Mouse (Mus musculus): Measurements from ENCODE around the gene Usp6nl. TPM values are rescaled to one million over a fixed set of nuclear protein-coding genes. Genes with fewer than 3 reads are reported as not detected.

Gene Usp6nl
- polyA plus RNA-seq, 1 experiment from 2014 or later: 13.6 TPM

DNA sequence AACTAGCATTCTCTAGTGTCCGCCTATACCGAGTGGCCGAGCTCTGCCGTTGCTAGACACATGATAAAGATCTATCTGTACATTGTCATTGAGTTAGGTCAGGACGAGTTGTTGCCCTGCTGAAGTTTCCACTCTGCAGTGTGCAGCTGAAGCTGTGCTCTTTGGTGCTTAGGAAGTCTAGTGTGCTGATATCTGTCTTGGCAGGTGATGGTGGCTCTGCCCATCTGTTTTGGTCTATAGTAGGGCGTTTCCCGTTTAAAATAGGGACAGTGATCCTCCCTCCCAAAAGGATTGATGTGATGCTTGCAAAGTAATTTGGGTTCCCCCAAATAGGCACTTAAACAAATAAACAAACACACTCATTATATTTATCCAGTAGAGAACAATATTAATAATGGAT is 82.2 kb downstream of the Usp6nl start:
- 67% methylated on average over 7 of the region's 7 CpGs for WGBS
- Histone ChIP-seq H3K27me3 (replicated peaks) (no peaks in the 10 kb centered on the region), H3K27ac (no peak overlapping the region), H3K36me3 (no peaks in the 10 kb centered on the region; the same call in 1 of the 2 replicates), H3K9ac (no peak overlapping the region), H3K9me3 (no peaks in the 10 kb centered on the region), H3K4me3 (no peak overlapping the region), H3K4me2 (replicated peaks) (no peak overlapping the region), H3K4me1 (peaks cover 31% of the 10 kb centered on the region)
- no peak for ATAC-seq (ENCODE audit: low FRiP score, low read depth)

DNA sequence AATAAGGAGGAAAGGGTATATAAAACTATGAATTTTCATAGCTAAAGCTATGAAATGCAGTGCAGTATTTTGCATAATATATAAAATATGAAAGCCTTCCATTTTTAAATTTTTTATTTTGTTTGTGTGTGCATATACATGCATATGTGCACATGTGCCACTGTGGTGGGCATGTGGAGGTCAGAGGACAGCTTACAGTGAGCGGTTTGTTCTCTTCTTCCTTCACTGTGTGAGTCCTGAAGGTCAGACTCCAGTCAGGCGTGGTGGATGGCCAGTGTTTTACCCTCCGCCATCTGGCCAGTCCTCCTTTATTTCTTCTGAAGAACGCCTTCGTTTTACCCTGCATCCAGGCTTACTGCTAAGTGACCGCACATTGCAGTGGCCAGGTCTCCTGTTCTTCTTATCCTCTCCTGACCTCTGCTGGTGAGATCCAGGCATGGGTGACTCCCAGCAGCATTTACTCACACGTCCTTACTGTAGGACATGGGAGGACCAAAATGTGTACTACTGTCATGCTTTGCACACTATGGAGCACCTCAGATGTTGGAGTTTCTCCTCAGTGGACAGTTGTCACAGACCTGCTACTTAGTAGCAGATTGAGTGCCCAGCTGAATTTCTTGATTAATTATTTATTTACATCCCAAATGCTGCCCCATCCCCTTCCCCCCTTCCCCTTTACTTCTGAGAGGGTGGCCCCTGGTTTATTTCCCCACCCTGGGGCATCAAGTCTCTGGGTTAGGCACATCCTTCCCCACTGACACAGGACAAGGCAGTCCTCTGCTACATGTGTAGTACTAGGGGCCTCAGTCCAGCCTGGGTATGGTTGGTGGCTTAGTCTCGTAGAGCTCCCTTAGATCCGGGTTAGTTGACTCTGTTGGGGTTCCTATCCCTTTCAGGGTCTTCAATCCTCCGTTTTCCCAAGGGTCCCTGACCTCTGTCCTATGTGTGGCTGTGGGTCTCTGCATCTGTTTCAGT is 82.9 kb downstream of the Usp6nl start:
- Histone ChIP-seq H3K4me2 (replicated peaks) (no peak overlapping the region), H3K9ac (no peak overlapping the region), H3K27me3 (replicated peaks) (no peaks in the 10 kb centered on the region), H3K9me3 (no peaks in the 10 kb centered on the region), H3K4me3 (no peak overlapping the region), H3K4me1 (peaks cover 31% of the 10 kb centered on the region), H3K36me3 (peaks cover 4% of the 10 kb centered on the region; the same call in 1 of the 2 replicates), H3K27ac (no peak overlapping the region)
- WGBS: 28% methylated on average over 10 of the region's 10 CpGs
- ATAC-seq (ENCODE audit: low FRiP score, low read depth): peak; percentile 82

DNA sequence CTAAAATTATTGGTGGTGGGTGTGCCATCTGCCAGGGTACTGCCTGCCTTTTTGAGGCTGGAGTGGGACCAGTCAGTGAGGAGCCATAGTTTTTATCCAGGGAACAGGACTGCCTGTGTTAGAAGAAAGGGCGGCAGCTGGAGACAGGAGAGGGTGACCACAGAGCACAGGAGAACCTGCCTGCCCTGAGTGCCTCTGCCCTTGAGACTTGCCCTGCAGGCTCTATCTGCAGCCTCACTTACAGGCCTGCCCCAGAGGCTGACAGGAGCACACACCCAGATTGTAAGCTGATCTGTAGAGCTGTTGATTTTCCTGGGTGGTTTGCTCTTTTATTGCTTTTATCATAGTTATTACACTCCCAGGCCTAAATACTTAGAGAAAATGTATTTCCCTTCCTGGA is 85.2 kb downstream of the Usp6nl start:
- no peak for ATAC-seq (ENCODE audit: low FRiP score, low read depth)
- Histone ChIP-seq H3K4me3 (no peak overlapping the region), H3K27me3 (replicated peaks) (no peaks in the 10 kb centered on the region), H3K27ac (no peak overlapping the region), H3K4me2 (replicated peaks) (no peak overlapping the region), H3K4me1 (peaks cover 31% of the 10 kb centered on the region), H3K9me3 (no peaks in the 10 kb centered on the region), H3K9ac (no peak overlapping the region), H3K36me3 (peaks cover 4% of the 10 kb centered on the region; the same call in 1 of the 2 replicates)
- 60% methylated on average over 1 of the region's 1 CpGs for WGBS

DNA sequence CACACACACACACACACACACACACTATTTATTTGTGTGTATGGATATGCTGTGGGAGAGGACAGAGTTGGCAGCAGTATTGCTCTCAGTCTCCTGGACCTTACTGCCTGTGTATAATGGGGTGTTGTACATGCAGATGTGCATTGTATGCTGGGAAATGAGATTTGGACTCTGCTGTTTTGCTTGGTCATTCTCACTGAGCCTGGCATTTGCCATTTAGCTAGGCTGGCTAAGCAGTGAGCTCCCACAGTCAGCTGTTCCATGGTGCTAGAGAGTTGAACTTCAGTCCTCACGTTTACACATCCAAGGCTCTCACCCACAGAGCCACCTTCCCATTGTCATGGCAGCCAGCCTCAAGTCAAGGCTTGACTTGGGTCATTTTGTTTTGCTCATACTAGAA is 90.2 kb downstream of the Usp6nl start:
- Histone ChIP-seq H3K4me3 (no peak overlapping the region), H3K4me1 (peaks cover 7% of the 10 kb centered on the region), H3K27ac (no peak overlapping the region), H3K27me3 (replicated peaks) (no peaks in the 10 kb centered on the region), H3K9ac (no peak overlapping the region), H3K4me2 (replicated peaks) (no peak overlapping the region), H3K9me3 (no peaks in the 10 kb centered on the region), H3K36me3 (peaks cover 8% of the 10 kb centered on the region; the same call in 1 of the 2 replicates)
- ATAC-seq (ENCODE audit: low FRiP score, low read depth): no peak
- 73% methylated on average over 1 of the region's 1 CpGs for WGBS

DNA sequence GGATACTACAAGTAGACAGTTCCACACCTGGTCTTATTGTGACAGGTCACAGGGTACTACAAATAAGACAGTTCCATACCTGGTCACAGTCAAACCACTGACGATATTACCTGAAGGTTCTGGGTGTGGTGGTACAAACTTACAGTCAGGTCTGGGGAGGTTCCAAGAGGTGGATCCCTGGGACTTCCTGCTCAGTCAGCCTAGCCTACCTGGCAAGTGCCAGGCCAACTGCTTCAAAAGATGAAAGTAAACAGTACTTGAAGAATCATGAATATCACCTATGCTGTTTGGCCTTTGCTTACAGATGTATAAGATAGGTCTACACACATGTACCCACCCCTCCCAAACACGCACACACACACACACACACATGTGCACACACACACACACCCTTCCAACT is 91.3 kb downstream of the Usp6nl start:
- WGBS: 92% methylated on average over 2 of the region's 2 CpGs
- no peak overlapping the region for H3K4me2 ChIP-seq (replicated peaks)
- no peaks in the 10 kb centered on the region for H3K9me3 ChIP-seq
- H3K4me3 ChIP-seq: no peak overlapping the region
- peaks cover 8% of the 10 kb centered on the region; the same call in 1 of the 2 replicates for H3K36me3 ChIP-seq
- H3K9ac ChIP-seq: no peak overlapping the region
- peaks cover 5% of the 10 kb centered on the region; the same call in 1 of the 2 replicates for H3K4me1 ChIP-seq
- ATAC-seq (ENCODE audit: low FRiP score, low read depth): no peak
- no peak overlapping the region for H3K27ac ChIP-seq
- no peaks in the 10 kb centered on the region for H3K27me3 ChIP-seq (replicated peaks)

DNA sequence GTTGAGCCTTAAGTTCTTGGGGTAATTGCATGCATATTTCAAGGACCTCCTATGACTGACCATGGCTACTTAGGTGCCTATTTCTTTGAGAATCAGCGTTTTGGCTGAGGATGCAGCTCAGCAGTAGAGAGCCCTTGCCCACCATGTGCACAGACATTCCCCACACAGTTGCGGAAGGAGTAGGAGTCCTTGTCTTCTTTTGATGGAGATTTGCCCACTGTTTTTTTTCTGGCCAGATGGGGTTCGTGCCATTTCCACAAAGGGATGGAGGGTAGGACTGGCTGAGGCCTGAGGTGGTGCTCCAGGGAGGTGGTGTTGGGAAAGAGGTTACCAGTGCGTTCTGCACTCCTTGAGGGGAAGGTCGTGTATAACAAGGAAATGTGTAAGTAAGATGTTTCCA is 91.9 kb downstream of the Usp6nl start:
- H3K9ac ChIP-seq: no peak overlapping the region
- ATAC-seq (ENCODE audit: low FRiP score, low read depth): no peak
- no peaks in the 10 kb centered on the region for H3K27me3 ChIP-seq (replicated peaks)
- no peaks in the 10 kb centered on the region for H3K9me3 ChIP-seq
- WGBS: 93% methylated on average over 5 of the region's 5 CpGs
- H3K36me3 ChIP-seq: peaks cover 8% of the 10 kb centered on the region; the same call in 1 of the 2 replicates
- H3K4me1 ChIP-seq: no peaks in the 10 kb centered on the region
- H3K4me3 ChIP-seq: no peak overlapping the region
- H3K27ac ChIP-seq: no peak overlapping the region
- H3K4me2 ChIP-seq (replicated peaks): no peak overlapping the region

DNA sequence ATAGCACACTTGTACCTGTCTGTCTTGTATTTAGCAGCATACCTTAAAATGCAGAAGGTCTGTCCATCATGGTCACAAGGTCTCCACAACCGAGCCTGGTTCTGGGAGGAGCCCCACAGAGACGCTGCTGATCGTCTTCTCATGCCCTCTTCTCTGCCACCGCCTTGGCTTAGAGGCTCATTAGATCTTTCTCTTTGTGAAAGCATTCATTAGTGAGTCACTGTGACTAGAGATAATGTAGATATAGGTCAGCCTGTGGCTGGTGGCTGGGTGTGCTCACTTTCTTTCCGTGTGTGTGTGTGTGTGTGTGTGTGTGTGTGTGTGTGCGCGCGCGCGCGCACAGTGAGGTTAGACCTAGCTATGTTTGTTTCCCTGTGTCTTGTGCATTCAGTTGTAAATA is 94.7 kb downstream of the Usp6nl start:
- H3K4me2 ChIP-seq (replicated peaks): no peak overlapping the region
- H3K27ac ChIP-seq: no peak overlapping the region
- 88% methylated on average over 11 of the region's 11 CpGs for WGBS
- no peak overlapping the region for H3K4me3 ChIP-seq
- ATAC-seq (ENCODE audit: low FRiP score, low read depth): no peak
- no peaks in the 10 kb centered on the region for H3K4me1 ChIP-seq
- no peaks in the 10 kb centered on the region for H3K27me3 ChIP-seq (replicated peaks)
- H3K36me3 ChIP-seq: peaks cover 12% of the 10 kb centered on the region; the same call in 1 of the 2 replicates
- H3K9ac ChIP-seq: no peak overlapping the region
- H3K9me3 ChIP-seq: no peaks in the 10 kb centered on the region

DNA sequence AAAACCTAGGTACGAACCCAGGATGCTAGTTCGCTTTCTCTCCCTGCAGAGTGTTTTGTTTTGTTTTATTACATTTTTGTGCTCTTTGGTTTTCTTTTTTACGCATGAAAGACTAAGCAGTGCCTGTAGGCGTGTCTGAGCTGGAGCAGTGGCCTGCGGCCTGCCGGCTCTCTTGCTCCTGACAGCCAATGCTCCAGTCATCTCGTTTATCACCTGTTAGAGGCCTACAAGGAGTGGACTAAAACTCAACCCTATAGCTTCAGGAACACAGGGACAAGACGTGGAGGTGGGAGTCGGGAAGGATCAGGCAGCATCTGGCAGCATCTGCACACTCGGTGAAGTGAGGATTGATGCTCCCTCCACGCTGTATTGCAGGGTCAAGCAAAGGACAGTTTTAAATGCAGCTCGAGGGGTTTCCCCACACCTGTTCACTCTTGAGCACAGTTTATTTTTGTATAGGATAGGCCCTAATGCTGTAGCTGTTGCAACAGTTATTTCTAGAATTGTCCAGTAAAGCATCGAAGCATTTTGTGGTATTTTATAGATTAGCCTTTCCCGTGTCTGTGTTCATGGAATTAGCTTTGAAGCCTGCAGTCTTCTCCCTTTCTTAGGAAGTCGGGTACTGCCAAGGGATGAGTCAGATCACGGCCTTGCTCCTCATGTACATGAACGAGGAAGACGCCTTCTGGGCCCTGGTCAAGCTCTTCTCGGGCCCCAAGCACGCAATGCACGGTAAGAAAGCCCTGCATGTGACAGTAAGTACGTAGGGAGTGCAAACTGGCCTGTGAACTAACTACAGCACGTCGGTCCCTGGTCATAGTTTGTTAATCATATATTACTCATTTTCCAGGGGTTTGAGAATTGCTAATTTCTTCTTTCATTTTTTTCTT is 101.4 kb downstream of the Usp6nl start:
- WGBS: 90% methylated on average over 24 of the region's 24 CpGs
- no peaks in the 10 kb centered on the region for H3K4me1 ChIP-seq
- H3K9ac ChIP-seq: no peak overlapping the region
- no peak overlapping the region for H3K27ac ChIP-seq
- no peak overlapping the region for H3K4me3 ChIP-seq
- no peaks in the 10 kb centered on the region for H3K27me3 ChIP-seq (replicated peaks)
- ATAC-seq (ENCODE audit: low FRiP score, low read depth): no peak
- peaks cover 34% of the 10 kb centered on the region; the same call in 1 of the 2 replicates for H3K36me3 ChIP-seq
- H3K9me3 ChIP-seq: no peaks in the 10 kb centered on the region
- no peak overlapping the region for H3K4me2 ChIP-seq (replicated peaks)

DNA sequence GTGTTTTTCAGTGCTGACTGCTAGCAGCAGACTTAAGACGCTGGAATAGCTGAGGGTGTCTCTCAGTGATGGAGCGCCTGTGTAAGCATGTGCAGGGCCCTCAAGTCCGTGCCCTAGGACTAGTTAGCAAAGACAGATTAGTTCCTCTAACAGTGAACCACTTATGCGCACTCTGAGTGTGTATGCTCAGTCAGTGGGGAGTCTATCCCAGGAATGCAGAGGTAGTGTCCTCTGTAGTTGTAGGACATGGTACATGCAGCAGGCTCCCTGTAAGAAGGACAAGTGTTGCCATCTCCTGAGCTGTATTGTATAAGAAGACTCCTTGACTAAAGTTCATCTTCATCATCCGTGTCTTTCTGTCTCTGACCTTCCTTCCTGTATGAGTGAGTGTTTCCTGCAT is 102.4 kb downstream of the Usp6nl start:
- Histone ChIP-seq H3K9me3 (no peaks in the 10 kb centered on the region), H3K4me3 (no peak overlapping the region), H3K27ac (no peak overlapping the region), H3K9ac (no peak overlapping the region), H3K4me1 (no peaks in the 10 kb centered on the region), H3K4me2 (replicated peaks) (no peak overlapping the region), H3K27me3 (replicated peaks) (no peaks in the 10 kb centered on the region), H3K36me3 (peaks cover 33% of the 10 kb centered on the region; the same call in 1 of the 2 replicates)
- 90% methylated on average over 5 of the region's 5 CpGs for WGBS
- ATAC-seq (ENCODE audit: low FRiP score, low read depth): no peak

DNA sequence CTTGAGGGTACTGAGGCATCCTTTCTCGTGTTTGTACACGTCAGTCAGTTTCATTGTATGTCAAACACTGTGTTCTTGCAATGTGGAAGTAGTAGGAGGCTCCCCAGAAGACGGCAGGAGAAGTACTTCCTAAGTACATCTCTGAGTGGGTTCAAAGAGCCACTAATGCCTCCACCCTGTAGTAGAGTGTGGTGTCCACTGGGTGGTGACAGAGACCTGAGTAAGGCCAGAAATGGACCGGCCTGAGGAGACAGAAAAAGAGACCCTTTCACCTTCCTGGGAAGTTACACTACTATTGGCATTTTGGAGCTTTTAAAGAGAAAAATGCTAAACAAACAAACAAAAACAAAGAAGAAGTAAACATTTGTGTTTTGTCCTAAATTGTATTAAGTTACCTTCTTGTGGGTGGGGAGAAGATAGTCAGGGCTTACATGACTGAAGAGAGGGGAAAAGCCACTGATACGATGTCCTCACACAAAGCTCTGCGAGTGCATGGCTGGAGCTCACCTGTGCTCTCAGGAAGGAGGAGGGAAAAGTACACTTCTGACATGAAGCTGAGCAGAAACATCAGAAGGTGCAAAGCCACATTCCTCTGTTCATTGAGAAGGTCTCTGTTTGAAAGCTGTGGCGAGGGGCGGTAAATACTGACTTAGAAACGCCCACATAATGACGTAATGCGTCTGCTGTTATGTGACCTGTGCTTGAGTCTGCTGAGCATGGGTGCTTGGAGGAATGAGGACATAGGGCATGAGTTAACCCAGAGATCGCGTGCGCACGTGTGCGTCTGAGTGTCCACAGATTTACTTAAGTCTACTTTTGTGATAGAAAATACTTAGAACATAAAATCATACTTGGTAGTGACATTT is 113.9 kb downstream of the Usp6nl start:
- no peaks in the 10 kb centered on the region for H3K9me3 ChIP-seq
- peaks cover 32% of the 10 kb centered on the region for H3K36me3 ChIP-seq
- peak; percentile 86 for ATAC-seq (ENCODE audit: low FRiP score, low read depth)
- H3K27me3 ChIP-seq (replicated peaks): no peaks in the 10 kb centered on the region
- no peaks in the 10 kb centered on the region for H3K4me1 ChIP-seq
- H3K27ac ChIP-seq: no peak overlapping the region
- no peak overlapping the region for H3K4me2 ChIP-seq (replicated peaks)
- 86% methylated on average over 16 of the region's 16 CpGs for WGBS
- H3K9ac ChIP-seq: no peak overlapping the region
- H3K4me3 ChIP-seq: no peak overlapping the region

DNA sequence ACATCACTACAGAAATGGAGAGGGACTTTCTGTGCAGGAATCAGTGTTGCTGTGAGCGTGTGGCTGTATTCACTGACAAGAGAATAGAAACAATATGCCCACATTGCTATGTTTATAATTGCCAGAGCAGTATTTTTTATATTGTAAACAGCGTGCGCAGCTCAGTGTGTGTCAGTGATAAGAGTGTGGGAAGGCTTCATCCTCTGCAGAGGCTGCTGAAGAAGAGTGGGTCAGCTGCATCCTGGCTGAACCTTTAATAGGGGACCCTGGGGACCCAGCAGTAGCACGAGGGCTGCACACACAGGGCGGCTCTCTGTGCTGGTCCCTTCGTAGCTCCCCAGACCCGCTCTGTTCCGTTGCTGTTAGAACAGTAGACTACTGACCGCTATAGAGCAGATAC is 119.2 kb downstream of the Usp6nl start:
- no peaks in the 10 kb centered on the region for H3K27me3 ChIP-seq (replicated peaks)
- 81% methylated on average over 9 of the region's 9 CpGs for WGBS
- no peak for ATAC-seq (ENCODE audit: low FRiP score, low read depth)
- H3K36me3 ChIP-seq: peaks cover 34% of the 10 kb centered on the region
- H3K4me1 ChIP-seq: no peaks in the 10 kb centered on the region
- H3K27ac ChIP-seq: no peak overlapping the region
- H3K9ac ChIP-seq: no peak overlapping the region
- no peak overlapping the region for H3K4me3 ChIP-seq
- H3K9me3 ChIP-seq: no peaks in the 10 kb centered on the region
- no peak overlapping the region for H3K4me2 ChIP-seq (replicated peaks)

Measured in neural tube, embryonic 12.5 days (tissue).